Mouse (Mus musculus): ENCODE results near the gene Wap.
A peak's percentile ranks its signal among the peaks of the same experiment; 100 is the strongest.

Gene Wap

GRCm38 (mm10) chr11:6595339-6595738 lies 43.1 kb downstream of the Wap start:
- DNase-seq: no peak

DNA sequence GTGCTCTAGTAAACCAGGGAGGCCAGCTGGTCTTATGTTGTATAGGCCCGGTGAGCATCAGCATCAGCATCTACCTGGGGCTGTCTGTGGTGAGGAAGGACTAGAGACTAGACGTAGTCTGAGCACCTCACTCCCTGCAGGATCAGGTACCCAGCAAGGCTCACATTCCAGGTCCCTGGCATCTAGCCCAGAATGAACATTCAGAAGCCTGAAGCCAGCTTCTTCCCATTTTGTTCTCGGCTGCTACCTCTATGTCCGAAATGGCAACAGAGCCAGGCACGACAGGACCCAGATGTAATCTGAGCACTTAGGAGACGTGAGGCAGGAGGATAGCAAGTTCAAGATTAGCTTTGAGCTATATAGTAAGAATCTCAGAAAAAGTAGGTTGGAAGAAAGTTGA lies 43.6 kb downstream of the Wap start:
- peak; percentile 17 for DNase-seq

DNA sequence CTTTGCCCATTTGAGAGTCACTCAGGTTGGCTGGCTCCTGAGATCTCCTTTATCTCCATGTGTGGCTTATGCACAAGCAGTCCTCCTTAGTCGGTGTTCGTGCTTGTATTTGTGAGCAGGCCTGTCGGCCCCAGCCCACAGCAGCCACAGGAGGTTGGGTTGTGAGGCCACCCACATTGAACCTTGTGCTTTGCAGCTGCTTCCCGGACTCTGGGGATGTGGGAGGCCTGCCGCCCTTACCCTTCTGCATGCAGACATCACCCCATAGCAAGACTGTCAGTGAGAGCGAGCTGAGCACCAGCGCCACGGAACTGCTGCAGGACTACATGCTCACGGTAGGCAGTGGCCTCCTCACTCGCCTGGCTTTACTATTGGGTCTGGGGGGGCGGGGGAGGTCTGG lies 45.0 kb downstream of the Wap start:
- no peak for DNase-seq

DNA sequence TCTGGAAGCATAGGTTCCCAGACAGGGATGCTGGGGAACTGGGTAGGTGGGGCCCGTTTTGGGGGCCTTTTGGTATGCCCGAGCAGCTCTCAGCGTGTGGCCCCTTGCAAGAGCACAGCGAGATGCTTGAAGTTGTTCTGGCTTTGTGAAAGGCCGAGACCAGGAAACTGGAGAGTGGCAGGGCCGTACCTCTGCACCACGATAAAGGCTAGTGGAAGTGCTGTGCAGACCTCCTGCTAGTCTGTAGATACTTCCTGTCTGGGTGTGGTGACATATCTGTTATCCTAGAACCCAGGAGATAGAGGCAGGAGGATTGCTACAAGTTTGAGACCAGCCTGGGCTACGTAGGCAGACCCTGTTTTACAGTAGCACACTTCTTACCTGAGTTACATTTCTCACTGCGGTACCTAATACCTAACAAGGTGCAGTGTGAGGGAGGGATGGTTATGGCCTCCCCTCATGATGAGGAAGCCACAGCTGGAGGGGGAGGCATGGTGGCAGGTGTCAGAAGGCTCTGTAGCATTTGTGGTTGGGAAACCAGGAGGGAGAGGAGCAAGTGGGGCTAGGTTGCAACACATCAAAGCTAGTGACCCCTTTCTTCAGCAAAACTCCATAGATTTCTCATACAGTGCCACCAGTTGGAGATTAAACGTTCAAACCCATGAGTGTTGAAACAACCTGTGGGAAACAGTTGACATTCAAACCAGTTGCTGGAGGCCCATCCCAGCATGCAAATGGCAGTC lies 47.3 kb downstream of the Wap start:
- no peak for DNase-seq

GRCm38 (mm10) chr11:6589838-6590237 lies 48.6 kb downstream of the Wap start:
- DNase-seq: no peak

GRCm38 (mm10) chr11:6588295-6588694 lies 50.1 kb downstream of the Wap start:
- no peak for DNase-seq

DNA sequence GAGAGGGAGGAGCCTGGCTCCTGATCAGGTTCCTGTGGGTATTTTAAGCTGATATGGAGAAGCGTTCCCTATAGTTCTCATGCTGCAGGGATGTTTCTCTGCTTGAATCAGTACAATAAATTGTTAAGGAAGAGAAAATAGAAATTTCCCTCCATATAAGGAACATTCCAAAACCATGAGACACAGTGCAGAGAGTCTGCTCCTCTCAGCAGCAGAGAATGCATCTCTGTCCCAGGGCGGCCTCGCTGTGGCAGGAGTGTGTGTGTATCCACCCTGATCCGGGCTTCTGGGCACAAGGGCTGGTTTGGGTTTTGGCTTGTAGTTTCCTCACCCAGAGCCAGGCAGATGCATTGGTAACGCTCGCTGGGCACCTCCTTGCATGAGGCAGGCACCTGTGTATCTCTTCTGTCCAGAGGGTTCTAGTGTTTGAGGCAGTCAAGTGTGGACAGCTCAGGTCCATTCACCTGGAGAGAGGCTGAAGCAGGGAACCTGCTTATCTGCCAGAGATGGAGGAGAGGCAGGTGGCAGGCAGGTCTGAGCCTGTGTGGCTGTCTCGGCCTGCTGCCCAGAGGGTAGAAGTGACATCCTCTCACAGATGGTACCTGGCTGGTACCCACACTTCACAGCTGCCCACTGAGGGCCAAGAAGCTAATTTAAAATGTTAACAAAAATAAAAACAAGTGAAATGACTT lies 51.0 kb downstream of the Wap start:
- DNase-seq: no peak

- DNase-seq: no peak
Observed at GRCm38 (mm10) chr11:6586660-6587059, 51.8 kb downstream of the Wap start.

DNA sequence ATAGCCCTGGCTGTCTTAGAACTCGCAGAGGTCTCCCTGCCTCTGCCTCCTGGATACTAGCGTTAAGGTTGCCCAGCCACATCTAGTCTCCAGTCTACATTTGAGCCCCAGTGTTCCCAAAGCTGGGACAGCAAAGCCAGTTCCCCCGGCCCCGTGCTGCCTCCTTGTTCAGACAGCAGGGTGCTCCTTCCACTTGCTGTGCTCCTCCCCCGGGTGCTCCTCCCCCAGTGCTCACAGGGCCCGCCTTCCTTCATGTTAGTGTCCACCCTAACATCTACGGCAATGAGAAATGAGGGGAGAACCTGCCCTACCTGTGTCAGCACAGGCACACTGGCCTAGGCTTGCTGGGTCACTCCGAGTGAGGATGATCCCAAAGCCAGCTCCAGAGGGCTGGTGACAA lies 52.7 kb downstream of the Wap start:
- DNase-seq: no peak

Measured in kidney, adult 11 months (tissue).